31 mouse cellular contexts compared by ENCODE assay signal in genomic region chr8:127345912-127346423, GRCm38 (mm10).
"Had no signal": no experiment of that assay in that cellular context is flagged by ENCODE, and none has a peak within 500 bp of the region (broad histone marks: within the 10 kb centered on the region; RNA-seq: fewer than 3 reads in every experiment).

No protein-coding gene starts in this region.

- DNase-seq: heart, adult 18-20 months; heart, adult 2 months; heart, postnatal 10 days; heart, postnatal 14 days; heart, postnatal 36 days; heart, postnatal 4 days; kidney, adult 11 months; kidney, adult 18-20 months; kidney, adult 2 months; kidney, postnatal 10 days; kidney, postnatal 25 days; kidney, postnatal 36 days; kidney, postnatal 4 days; layer of hippocampus, adult 9-11 months; layer of hippocampus, postnatal 36 days had no signal

- ATAC-seq: hindbrain, embryonic 16.5 days; hindbrain, postnatal 0 days; inflammation-experienced regulatory T-cells, adult 6 months; intestine, postnatal 0 days had no signal

- H3K4me1 ChIP-seq: hindbrain, embryonic 10.5 days; hindbrain, embryonic 12.5 days had no signal

- H3K36me3 ChIP-seq: heart, embryonic 10.5 days; heart, embryonic 12.5 days; heart, embryonic 13.5 days; heart, embryonic 15.5 days; hindbrain, embryonic 10.5 days; hindbrain, embryonic 12.5 days; hindbrain, embryonic 13.5 days; hindbrain, embryonic 15.5 days had no signal

- H3K27ac ChIP-seq: heart, adult 2 months; heart, embryonic 10.5 days; heart, embryonic 13.5 days; heart, embryonic 15.5 days; hindbrain, embryonic 10.5 days; hindbrain, embryonic 12.5 days; hindbrain, embryonic 13.5 days; hindbrain, embryonic 14.5 days; hindbrain, embryonic 15.5 days; hindbrain, postnatal 0 days; layer of hippocampus, adult 2 months; left cerebral cortex, adult 2 months had no signal

- H3K9ac ChIP-seq: heart, embryonic 12.5 days; heart, embryonic 13.5 days; heart, embryonic 15.5 days; hindbrain, embryonic 12.5 days; hindbrain, embryonic 13.5 days; hindbrain, embryonic 14.5 days; hindbrain, embryonic 15.5 days had no signal

- H3K4me2 ChIP-seq: heart, embryonic 11.5 days; heart, embryonic 12.5 days; heart, embryonic 13.5 days; heart, embryonic 15.5 days; hindbrain, embryonic 12.5 days; hindbrain, embryonic 13.5 days; hindbrain, embryonic 14.5 days; hindbrain, embryonic 15.5 days had no signal

- H3K27me3 ChIP-seq: heart, embryonic 12.5 days; heart, embryonic 13.5 days; heart, embryonic 15.5 days; hindbrain, embryonic 12.5 days; hindbrain, embryonic 13.5 days; hindbrain, embryonic 15.5 days had no signal

- H3K4me3 ChIP-seq: heart, adult 2 months; heart, embryonic 10.5 days; heart, embryonic 12.5 days; heart, embryonic 13.5 days; heart, embryonic 15.5 days; hindbrain, embryonic 10.5 days; hindbrain, embryonic 12.5 days; hindbrain, embryonic 13.5 days; hindbrain, embryonic 15.5 days; layer of hippocampus, adult 2 months; left cerebral cortex, adult 2 months had no signal

- H3K9me3 ChIP-seq: heart, embryonic 10.5 days; heart, embryonic 12.5 days; heart, embryonic 13.5 days; heart, embryonic 15.5 days; hindbrain, embryonic 10.5 days; hindbrain, embryonic 12.5 days; hindbrain, embryonic 13.5 days; hindbrain, embryonic 15.5 days had no signal
